Mouse (Mus musculus): ENCODE results near the gene Spock2. TPM values are rescaled to one million over a fixed set of nuclear protein-coding genes. Genes with fewer than 3 reads are reported as not detected.

Spock2 gene
- polyA plus RNA-seq, 1 experiment from 2014 or later, result 129 TPM

- Histone ChIP-seq H3K4me2 (ENCODE audit: low read length) (no peak overlapping the region), H3K4me3 (ENCODE audit: low read depth, low read length) (no peak overlapping the region), H3K9ac (ENCODE audit: low read depth, low read length) (no peak overlapping the region), H3K36me3 (ENCODE audit: control insufficient read depth, insufficient read depth, low read length) (0 out of 2 replicates have a peak, but pooled peaks cover 5% of the 10 kb centered on the region), H3K27me3 (ENCODE audit: control insufficient read depth, insufficient read depth, low read depth, low read length) (no peaks in the 10 kb centered on the region), H3K27ac (ENCODE audit: low read length) (no peak overlapping the region), H3K4me1 (ENCODE audit: control insufficient read depth, insufficient read depth, low read length) (no peaks in the 10 kb centered on the region), H3K9me3 (replicated peaks; ENCODE audit: control insufficient read depth, low read length, poor library complexity, severe bottlenecking) (no peaks in the 10 kb centered on the region)
- ATAC-seq, result no peak
- 90% methylated on average over 5 of the region's 5 CpGs for WGBS
Observed at GRCm38 (mm10) chr10:60097774-60098173, 8.2 kb upstream of the Spock2 start.

GRCm38 (mm10) chr10:60105391-60106145, 451 bp upstream of the Spock2 start:
- WGBS, result 10% methylated on average over 20 of the region's 20 CpGs
- peaks cover 33% of the 10 kb centered on the region for H3K4me1 ChIP-seq (ENCODE audit: control insufficient read depth, insufficient read depth, low read length)
- peak; percentile 9 for ATAC-seq
- H3K4me3 ChIP-seq (ENCODE audit: low read depth, low read length), result peak overlapping the region; percentile 66
- H3K9me3 ChIP-seq (replicated peaks; ENCODE audit: control insufficient read depth, low read length, poor library complexity, severe bottlenecking), result no peaks in the 10 kb centered on the region
- H3K9ac ChIP-seq (ENCODE audit: low read depth, low read length), result peak overlapping the region; percentile 91
- H3K27me3 ChIP-seq (ENCODE audit: control insufficient read depth, insufficient read depth, low read depth, low read length), result no peaks in the 10 kb centered on the region
- H3K27ac ChIP-seq (ENCODE audit: low read length), result peak overlapping the region; percentile 97
- peak overlapping the region; percentile 91 for H3K4me2 ChIP-seq (ENCODE audit: low read length)
- no peaks in the 10 kb centered on the region for H3K36me3 ChIP-seq (ENCODE audit: control insufficient read depth, insufficient read depth, low read length)

GRCm38 (mm10) chr10:60106531-60107186, 640 bp downstream of the Spock2 start:
- peak; percentile 75 for ATAC-seq
- H3K4me3 ChIP-seq (ENCODE audit: low read depth, low read length), result peak overlapping the region; percentile 66
- under 1% methylated on average over 55 of the region's 57 CpGs for WGBS
- no peaks in the 10 kb centered on the region for H3K36me3 ChIP-seq (ENCODE audit: control insufficient read depth, insufficient read depth, low read length)
- H3K4me2 ChIP-seq (ENCODE audit: low read length), result peak overlapping the region; percentile 91
- H3K4me1 ChIP-seq (ENCODE audit: control insufficient read depth, insufficient read depth, low read length), result peaks cover 34% of the 10 kb centered on the region
- no peaks in the 10 kb centered on the region for H3K9me3 ChIP-seq (replicated peaks; ENCODE audit: control insufficient read depth, low read length, poor library complexity, severe bottlenecking)
- peak overlapping the region; percentile 91 for H3K9ac ChIP-seq (ENCODE audit: low read depth, low read length)
- no peaks in the 10 kb centered on the region for H3K27me3 ChIP-seq (ENCODE audit: control insufficient read depth, insufficient read depth, low read depth, low read length)
- peak overlapping the region; percentile 97 for H3K27ac ChIP-seq (ENCODE audit: low read length)

GRCm38 (mm10) chr10:60107448-60107847, 1.4 kb downstream of the Spock2 start:
- Histone ChIP-seq H3K4me2 (ENCODE audit: low read length) (peak overlapping the region; percentile 91), H3K27me3 (ENCODE audit: control insufficient read depth, insufficient read depth, low read depth, low read length) (no peaks in the 10 kb centered on the region), H3K27ac (ENCODE audit: low read length) (peak overlapping the region; percentile 97), H3K9me3 (replicated peaks; ENCODE audit: control insufficient read depth, low read length, poor library complexity, severe bottlenecking) (no peaks in the 10 kb centered on the region), H3K4me1 (ENCODE audit: control insufficient read depth, insufficient read depth, low read length) (peaks cover 34% of the 10 kb centered on the region), H3K9ac (ENCODE audit: low read depth, low read length) (peak overlapping the region; percentile 91), H3K4me3 (ENCODE audit: low read depth, low read length) (peak overlapping the region; percentile 66), H3K36me3 (ENCODE audit: control insufficient read depth, insufficient read depth, low read length) (no peaks in the 10 kb centered on the region)
- no peak for ATAC-seq
- 0% methylated on average over 28 of the region's 28 CpGs for WGBS

GRCm38 (mm10) chr10:60108321-60109111, 2.5 kb downstream of the Spock2 start:
- Histone ChIP-seq H3K27ac (ENCODE audit: low read length) (peak overlapping the region; percentile 97), H3K9ac (ENCODE audit: low read depth, low read length) (peak overlapping the region; percentile 91), H3K4me3 (ENCODE audit: low read depth, low read length) (peak overlapping the region; percentile 66), H3K27me3 (ENCODE audit: control insufficient read depth, insufficient read depth, low read depth, low read length) (no peaks in the 10 kb centered on the region), H3K4me1 (ENCODE audit: control insufficient read depth, insufficient read depth, low read length) (peaks cover 40% of the 10 kb centered on the region), H3K36me3 (ENCODE audit: control insufficient read depth, insufficient read depth, low read length) (no peaks in the 10 kb centered on the region), H3K9me3 (replicated peaks; ENCODE audit: control insufficient read depth, low read length, poor library complexity, severe bottlenecking) (no peaks in the 10 kb centered on the region), H3K4me2 (ENCODE audit: low read length) (peak overlapping the region; percentile 91)
- ATAC-seq, result no peak
- WGBS, result 34% methylated on average over 17 of the region's 17 CpGs

- no peak for ATAC-seq
- Histone ChIP-seq H3K4me1 (ENCODE audit: control insufficient read depth, insufficient read depth, low read length) (peaks cover 40% of the 10 kb centered on the region), H3K36me3 (ENCODE audit: control insufficient read depth, insufficient read depth, low read length) (no peaks in the 10 kb centered on the region), H3K27me3 (ENCODE audit: control insufficient read depth, insufficient read depth, low read depth, low read length) (no peaks in the 10 kb centered on the region), H3K9me3 (replicated peaks; ENCODE audit: control insufficient read depth, low read length, poor library complexity, severe bottlenecking) (no peaks in the 10 kb centered on the region), H3K4me2 (ENCODE audit: low read length) (peak overlapping the region; percentile 91), H3K9ac (ENCODE audit: low read depth, low read length) (peak overlapping the region; percentile 2), H3K27ac (ENCODE audit: low read length) (peak overlapping the region; percentile 54), H3K4me3 (ENCODE audit: low read depth, low read length) (peak overlapping the region; percentile 0; the same call in 1 of the 2 replicates)
- 52% methylated on average over 8 of the region's 8 CpGs for WGBS
Observed at GRCm38 (mm10) chr10:60109336-60109735, 3.3 kb downstream of the Spock2 start.

GRCm38 (mm10) chr10:60109989-60110388, 4.0 kb downstream of the Spock2 start:
- Histone ChIP-seq H3K9me3 (replicated peaks; ENCODE audit: control insufficient read depth, low read length, poor library complexity, severe bottlenecking) (no peaks in the 10 kb centered on the region), H3K4me2 (ENCODE audit: low read length) (peak overlapping the region; percentile 91), H3K27ac (ENCODE audit: low read length) (peak overlapping the region; percentile 54), H3K4me3 (ENCODE audit: low read depth, low read length) (no peak overlapping the region; the same call in 1 of the 2 replicates), H3K4me1 (ENCODE audit: control insufficient read depth, insufficient read depth, low read length) (peaks cover 42% of the 10 kb centered on the region), H3K36me3 (ENCODE audit: control insufficient read depth, insufficient read depth, low read length) (no peaks in the 10 kb centered on the region), H3K27me3 (ENCODE audit: control insufficient read depth, insufficient read depth, low read depth, low read length) (no peaks in the 10 kb centered on the region), H3K9ac (ENCODE audit: low read depth, low read length) (0 out of 2 replicates have a peak overlapping the region, but pooled peaks have one; percentile 7)
- ATAC-seq, result no peak
- 49% methylated on average over 8 of the region's 8 CpGs for WGBS

- Histone ChIP-seq H3K4me1 (ENCODE audit: control insufficient read depth, insufficient read depth, low read length) (peaks cover 43% of the 10 kb centered on the region), H3K9me3 (replicated peaks; ENCODE audit: control insufficient read depth, low read length, poor library complexity, severe bottlenecking) (no peaks in the 10 kb centered on the region), H3K4me3 (ENCODE audit: low read depth, low read length) (no peak overlapping the region), H3K9ac (ENCODE audit: low read depth, low read length) (no peak overlapping the region), H3K27ac (ENCODE audit: low read length) (no peak overlapping the region), H3K36me3 (ENCODE audit: control insufficient read depth, insufficient read depth, low read length) (no peaks in the 10 kb centered on the region), H3K4me2 (ENCODE audit: low read length) (no peak overlapping the region), H3K27me3 (ENCODE audit: control insufficient read depth, insufficient read depth, low read depth, low read length) (no peaks in the 10 kb centered on the region)
- WGBS, result 89% methylated on average over 10 of the region's 10 CpGs
- ATAC-seq, result no peak
Observed at GRCm38 (mm10) chr10:60110908-60111475, 5.0 kb downstream of the Spock2 start.

Data from midbrain, embryonic 16.5 days (tissue).